Mouse (Mus musculus): ENCODE results near the gene Gm2696.
A peak's percentile ranks its signal among the peaks of the same experiment; 100 is the strongest.

Gm2696 gene

GRCm38 (mm10) chr10:77847538-77847937 lies 33.1 kb downstream of the Gm2696 start:
- no peak for DNase-seq (ENCODE audit: low spot score)

GRCm38 (mm10) chr10:77852559-77852958 lies 38.1 kb downstream of the Gm2696 start, which contains the start of gene Gm10318:
TSS of gene Gm10318 (plus strand) at chr10:77852859.
- DNase-seq (ENCODE audit: low spot score): no peak

- no peak for DNase-seq (ENCODE audit: low spot score)
These were observed 47.2 kb downstream of the Gm2696 start, which contains the start of gene Gm3285 for GRCm38 (mm10) chr10:77861675-77862074. TSS of gene Gm3285 (plus strand) at chr10:77861975.

GRCm38 (mm10) chr10:77864067-77864761 lies 49.7 kb downstream of the Gm2696 start:
- peak; percentile 69 for DNase-seq (ENCODE audit: low spot score)

- no peak for DNase-seq (ENCODE audit: low spot score)
These were observed 50.3 kb downstream of the Gm2696 start for GRCm38 (mm10) chr10:77864762-77865143.

- no peak for DNase-seq (ENCODE audit: low spot score)
These were observed 53.1 kb downstream of the Gm2696 start for GRCm38 (mm10) chr10:77867546-77867945.

GRCm38 (mm10) chr10:77869651-77870050 lies 55.2 kb downstream of the Gm2696 start:
- DNase-seq (ENCODE audit: low spot score): no peak

- no peak for DNase-seq (ENCODE audit: low spot score)
These were observed 64.5 kb downstream of the Gm2696 start for GRCm38 (mm10) chr10:77878985-77879384.

- DNase-seq (ENCODE audit: low spot score): no peak
These were observed 65.8 kb downstream of the Gm2696 start for GRCm38 (mm10) chr10:77880305-77880704.

GRCm38 (mm10) chr10:77882553-77882952 lies 68.1 kb downstream of the Gm2696 start:
- DNase-seq (ENCODE audit: low spot score): no peak
